Mouse (Mus musculus) bone marrow, adult 2 months (tissue): Measurements from ENCODE around the gene Nabp2.

Source experiments
- CTCF ChIP-seq: fragments of 200-500 bp; IDR thresholded peaks from 2 replicates; pipeline ENCODE4 v1.5.1; 2011; ENCODE audit warnings: low read length, control low read depth; ENCODE audit not compliant: control insufficient read depth, insufficient read depth
- POLR2A ChIP-seq: fragments of 200-500 bp; IDR thresholded peaks from 2 replicates; pipeline ENCODE4 v1.6.1; 2011; ENCODE audit warnings: low read depth, mild to moderate bottlenecking, control low read depth, low read length, borderline replicate concordance; ENCODE audit not compliant: control insufficient read depth

DNA sequence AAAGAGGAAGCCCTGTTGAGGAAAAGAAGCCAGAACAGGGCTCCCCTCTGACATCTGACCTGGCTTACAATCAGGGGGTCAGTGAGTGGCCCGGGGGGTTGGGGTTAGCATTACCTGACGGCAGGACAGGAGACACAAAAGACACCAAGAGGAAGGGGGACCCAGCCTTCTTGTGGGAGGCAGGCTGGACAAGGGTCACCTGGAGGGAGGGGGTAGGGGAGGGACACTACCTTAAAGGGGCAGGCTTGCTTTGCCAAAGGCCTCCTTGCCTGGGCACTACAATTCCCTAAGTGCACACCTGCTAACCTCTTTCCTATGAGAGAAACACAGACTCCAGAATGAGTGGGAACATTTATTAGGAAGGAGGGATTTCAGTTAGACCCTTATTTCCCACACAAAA is 10.2 kb downstream of the Nabp2 start, which contains the start of gene Slc39a5:
- TF ChIP-seq CTCF (no peak), POLR2A (no peak)
